Mouse (Mus musculus) small intestine, adult 2 months (tissue): ENCODE measurements at regions not wholly inside any gene's neighbourhood (a gene's known extent, or its start where the extent isn't known, plus 50 kb on each side); places are given as distances from the start of the nearest gene placed in this dataset.

Source experiments
- CTCF ChIP-seq: fragments of 200-500 bp; IDR thresholded peaks from 2 replicates; pipeline ENCODE4 v1.5.1; 2012; ENCODE audit warnings: low read depth, mild to moderate bottlenecking, control low read depth, inconsistent platforms, low read length, moderate library complexity, mixed read lengths; ENCODE audit not compliant: insufficient replicate concordance, insufficient read length; ENCODE audit errors: extremely low read depth
- POLR2A ChIP-seq: fragments of 200-500 bp; IDR thresholded peaks from 2 replicates; pipeline ENCODE4 v1.6.1; 2012; ENCODE audit warnings: low read depth, mild to moderate bottlenecking, control low read depth, inconsistent platforms, low read length, moderate library complexity

DNA sequence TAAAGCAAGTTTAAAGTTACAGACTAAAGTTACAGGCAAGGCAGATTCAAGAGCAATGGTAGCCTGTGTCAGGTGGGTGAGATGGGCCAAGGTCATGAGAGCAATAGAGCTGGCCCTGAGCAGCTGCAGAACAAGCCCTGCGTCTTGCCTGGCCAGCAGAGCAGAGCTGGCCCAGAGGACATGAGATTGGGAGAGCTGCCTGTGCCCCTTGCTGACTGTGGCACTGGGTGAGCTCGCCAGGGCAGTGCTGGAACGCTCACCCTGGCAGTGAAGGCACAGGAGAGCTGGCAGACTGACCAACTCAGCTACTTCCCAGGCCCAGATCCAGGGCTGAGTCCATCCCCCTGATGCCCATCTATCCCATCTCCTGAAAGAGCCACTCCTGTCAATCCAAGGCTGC, 53.7 kb upstream of the Caprin1 start:
- TF ChIP-seq CTCF = no peak
- TF ChIP-seq POLR2A = no peak
